Mouse (Mus musculus) liver, embryonic 14.5 days (tissue): ENCODE data around the gene Elp4.

ENCODE experiments used
- CTCF ChIP-seq: IDR thresholded peaks from 2 replicates; pipeline ENCODE4 v1.5.1; 2016; ENCODE audit warnings: antibody characterized with exemption, low read depth, control low read depth
- EP300 ChIP-seq: IDR thresholded peaks from 2 replicates; pipeline ENCODE4 v1.6.1; 2016; ENCODE audit warnings: antibody characterized with exemption, low read depth

DNA sequence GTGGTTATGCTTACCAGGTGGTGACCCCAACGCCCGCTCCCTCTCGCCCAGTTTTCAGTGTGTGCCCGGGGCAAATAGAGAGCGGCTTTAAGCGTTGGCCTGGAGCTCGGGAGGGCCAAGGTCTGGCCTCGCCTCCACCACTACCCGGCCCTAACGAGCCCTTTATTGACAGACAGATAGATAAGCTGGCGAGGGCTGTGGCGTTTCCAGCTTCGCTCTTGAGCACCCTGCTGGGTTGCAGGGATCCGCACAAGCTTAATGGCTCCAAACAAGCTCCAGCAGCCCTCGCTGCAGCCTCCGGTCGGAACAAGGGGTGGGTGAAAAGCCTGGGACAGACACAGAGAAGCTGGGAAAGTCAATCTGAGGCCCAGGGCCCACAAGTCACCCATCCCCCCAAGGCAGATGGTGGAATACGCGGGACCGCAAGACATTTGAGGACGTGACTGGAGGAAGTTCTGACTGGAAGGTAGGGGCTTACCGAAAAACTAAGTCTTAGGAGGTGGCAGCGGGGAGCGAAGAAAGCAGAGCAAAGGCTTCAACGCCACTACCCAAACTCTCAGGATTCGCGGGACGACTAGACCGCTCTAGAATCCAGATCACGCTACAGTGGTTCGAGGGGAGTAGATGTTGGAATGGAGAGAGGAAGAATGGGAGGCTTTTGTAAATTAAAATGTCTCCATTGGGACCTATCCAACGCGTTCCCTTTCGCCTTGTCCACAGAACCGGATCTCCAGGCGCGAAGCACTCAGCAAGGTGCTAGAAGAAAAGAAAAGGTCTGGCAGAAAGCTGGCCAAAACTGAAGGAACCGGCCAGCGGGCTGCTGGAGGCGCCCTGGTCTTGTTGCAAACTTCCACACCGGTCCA, 237.4 kb downstream of the Elp4 start:
- no peak for TF ChIP-seq CTCF
- no peak for TF ChIP-seq EP300
